Mouse (Mus musculus) liver, adult 2 months (tissue): ENCODE measurements around the gene Dusp27. TPM values are rescaled to one million over a fixed set of nuclear protein-coding genes. Genes with fewer than 3 reads are reported as not detected.

Source experiments
- DNase-seq: peaks from one replicate; pipeline ENCODE4 v3.0.0-alpha.2; 2011; ENCODE audit warnings: low read depth, low spot score; ENCODE audit errors: extremely low read depth
- H3K27ac ChIP-seq: fragments of 200-500 bp; replicated peaks from 2 replicates; pipeline ENCODE4 v1.5.1; 2012; ENCODE audit warnings: low read depth, mild to moderate bottlenecking, control low read depth, inconsistent platforms, low read length; ENCODE audit not compliant: insufficient read depth
- H3K27me3 ChIP-seq: fragments of 200-500 bp; 2 replicates; pipeline ENCODE4 v1.6.1; 2012; ENCODE audit warnings: mild to moderate bottlenecking, moderate library complexity, low read length, inconsistent platforms; ENCODE audit not compliant: control insufficient read depth, insufficient read depth
- H3K36me3 ChIP-seq: fragments of 200-500 bp; 2 replicates; pipeline ENCODE4 v1.6.1; 2012; ENCODE audit warnings: low read length, inconsistent platforms; ENCODE audit not compliant: control insufficient read depth, insufficient read depth
- H3K4me1 ChIP-seq: fragments of 200-500 bp; 2 replicates; pipeline ENCODE4 v1.6.1; 2011; ENCODE audit warnings: low read length; ENCODE audit not compliant: control insufficient read depth, insufficient read depth
- H3K4me3 ChIP-seq: fragments of 200-500 bp; 2 replicates; pipeline ENCODE4 v1.5.1; 2011; ENCODE audit warnings: low read depth, mild to moderate bottlenecking, control low read depth, low read length, moderate library complexity; ENCODE audit not compliant: insufficient read depth
- H3K79me2 ChIP-seq: fragments of 200-500 bp; 2 replicates; pipeline ENCODE4 v1.6.1; 2012; ENCODE audit warnings: inconsistent platforms, mild to moderate bottlenecking, low read length, moderate library complexity; ENCODE audit not compliant: control insufficient read depth, insufficient read depth
- H3K9ac ChIP-seq: fragments of 200-500 bp; 2 replicates; pipeline ENCODE4 v1.6.1; 2012; ENCODE audit warnings: low read depth, mild to moderate bottlenecking, control low read depth, inconsistent platforms, low read length
- CTCF ChIP-seq: fragments of 200-500 bp; IDR thresholded peaks from 2 replicates; pipeline ENCODE4 v1.5.1; 2011; ENCODE audit warnings: low read depth, low read length, control low read depth
- POLR2A ChIP-seq: fragments of 200-500 bp; IDR thresholded peaks from 2 replicates; pipeline ENCODE4 v1.6.1; 2011; ENCODE audit warnings: low read length, control low read depth; ENCODE audit not compliant: insufficient read depth; ENCODE audit errors: extremely low read depth
- WGBS: fragments of 180-500 bp; shearing (Covaris S2); methylation state at CpG from one replicate; pipeline ENCODE4 v1.1.7; 2018; 5-methylcytosine and 5-hydroxymethylcytosine counted together
- polyA plus RNA-seq: library from polyadenylated mRNA; depleted of rRNA; stranded (reverse); fragments of >200 nt; gene quantifications from 2 replicates; pipeline ENCODE4 v1.2.3, GENCODE M21; 2012; rRNA removed
- total RNA-seq: library from RNA; depleted of rRNA; stranded (reverse); fragments of >200 nt; gene quantifications from 2 replicates; pipeline ENCODE4 v1.2.3, GENCODE M21; 2014; rRNA removed

The Dusp27 gene
- total RNA-seq (not detected in 2 replicates), polyA plus RNA-seq (not detected in 2 replicates)

- H3K36me3 ChIP-seq, result no peaks in the 10 kb centered on the region
- no peak for DNase-seq
- no peak within 1 kb of the TSS for H3K9ac ChIP-seq
- no peak within 1 kb of the TSS for H3K4me3 ChIP-seq
- TF ChIP-seq CTCF (no peak), POLR2A (no peak)
- no peaks in the 10 kb centered on the region for H3K4me1 ChIP-seq
- no peaks in the 10 kb centered on the region for H3K79me2 ChIP-seq
- H3K27me3 ChIP-seq, result no peaks in the 10 kb centered on the region
- WGBS, result 70% methylated on average over 4 of the region's 4 CpGs
- no peak within 1 kb of the TSS for H3K27ac ChIP-seq
These were observed at the start of gene Dusp27 for GRCm38 (mm10) chr1:166127719-166128118. Gene Dusp27 (minus strand): TSS chr1:166127922.

- H3K4me1 ChIP-seq, result no peaks in the 10 kb centered on the region
- no peaks in the 10 kb centered on the region for H3K27me3 ChIP-seq
- no peak for DNase-seq
- H3K9ac ChIP-seq, result no peak overlapping the region
- no peaks in the 10 kb centered on the region for H3K36me3 ChIP-seq
- no peaks in the 10 kb centered on the region for H3K79me2 ChIP-seq
- no peak overlapping the region for H3K27ac ChIP-seq
- TF ChIP-seq CTCF, result no peak
- no peak for TF ChIP-seq POLR2A
- WGBS, result 80% methylated on average over 9 of the region's 9 CpGs
- H3K4me3 ChIP-seq, result no peak overlapping the region
These were observed 45.9 kb upstream of the Dusp27 start for GRCm38 (mm10) chr1:166173621-166174020.

- TF ChIP-seq CTCF, result no peak
- no peak for TF ChIP-seq POLR2A
These were observed 45.3 kb upstream of the Dusp27 start for GRCm38 (mm10) chr1:166172992-166173391.

GRCm38 (mm10) chr1:166170852-166171251 is 43.1 kb upstream of the Dusp27 start:
- TF ChIP-seq CTCF (no peak), POLR2A (no peak)
- no peaks in the 10 kb centered on the region for H3K79me2 ChIP-seq
- no peaks in the 10 kb centered on the region for H3K4me1 ChIP-seq
- no peaks in the 10 kb centered on the region for H3K36me3 ChIP-seq
- no peaks in the 10 kb centered on the region for H3K27me3 ChIP-seq
- no peak overlapping the region for H3K27ac ChIP-seq
- H3K9ac ChIP-seq, result no peak overlapping the region
- no peak overlapping the region for H3K4me3 ChIP-seq
- 89% methylated on average over 12 of the region's 12 CpGs for WGBS
- no peak for DNase-seq

More at GRCm38 (mm10) chr1:166172992-166173391, 45.3 kb upstream of the Dusp27 start:
- no peaks in the 10 kb centered on the region for H3K27me3 ChIP-seq
- H3K36me3 ChIP-seq, result no peaks in the 10 kb centered on the region
- no peaks in the 10 kb centered on the region for H3K79me2 ChIP-seq
- no peaks in the 10 kb centered on the region for H3K4me1 ChIP-seq
- H3K9ac ChIP-seq, result no peak overlapping the region
- no peak for DNase-seq
- no peak overlapping the region for H3K27ac ChIP-seq
- no peak overlapping the region for H3K4me3 ChIP-seq
- WGBS, result 86% methylated on average over 3 of the region's 3 CpGs

GRCm38 (mm10) chr1:166169713-166170112 is 42.0 kb upstream of the Dusp27 start:
- H3K36me3 ChIP-seq, result no peaks in the 10 kb centered on the region
- no peaks in the 10 kb centered on the region for H3K27me3 ChIP-seq
- no peaks in the 10 kb centered on the region for H3K79me2 ChIP-seq
- DNase-seq, result no peak
- H3K4me3 ChIP-seq, result no peak overlapping the region
- H3K4me1 ChIP-seq, result no peaks in the 10 kb centered on the region
- no peak overlapping the region for H3K9ac ChIP-seq
- no peak overlapping the region for H3K27ac ChIP-seq
- TF ChIP-seq POLR2A (no peak), CTCF (no peak)
- WGBS, result 81% methylated on average over 7 of the region's 7 CpGs

GRCm38 (mm10) chr1:166168017-166168416 is 40.3 kb upstream of the Dusp27 start:
- no peaks in the 10 kb centered on the region for H3K27me3 ChIP-seq
- no peak overlapping the region for H3K27ac ChIP-seq
- no peaks in the 10 kb centered on the region for H3K4me1 ChIP-seq
- H3K79me2 ChIP-seq, result no peaks in the 10 kb centered on the region
- H3K9ac ChIP-seq, result no peak overlapping the region
- DNase-seq, result no peak
- TF ChIP-seq CTCF, result no peak
- no peak for TF ChIP-seq POLR2A
- WGBS, result 94% methylated on average over 7 of the region's 7 CpGs
- H3K4me3 ChIP-seq, result no peak overlapping the region
- no peaks in the 10 kb centered on the region for H3K36me3 ChIP-seq
